Mouse (Mus musculus) olfactory bulb, adult 2 months (tissue): ENCODE measurements around the gene Cul5.

Experiments used
- CTCF ChIP-seq: fragments of 200-500 bp; IDR thresholded peaks from 2 replicates; pipeline ENCODE4 v1.5.1; 2012; ENCODE audit warnings: low read depth, mild to moderate bottlenecking, low read length, moderate library complexity; ENCODE audit not compliant: insufficient read depth
- POLR2A ChIP-seq: fragments of 200-500 bp; IDR thresholded peaks from 2 replicates; pipeline ENCODE4 v1.6.1; 2012; ENCODE audit warnings: mild to moderate bottlenecking, low read depth, low read length, moderate library complexity; ENCODE audit not compliant: insufficient read depth

DNA sequence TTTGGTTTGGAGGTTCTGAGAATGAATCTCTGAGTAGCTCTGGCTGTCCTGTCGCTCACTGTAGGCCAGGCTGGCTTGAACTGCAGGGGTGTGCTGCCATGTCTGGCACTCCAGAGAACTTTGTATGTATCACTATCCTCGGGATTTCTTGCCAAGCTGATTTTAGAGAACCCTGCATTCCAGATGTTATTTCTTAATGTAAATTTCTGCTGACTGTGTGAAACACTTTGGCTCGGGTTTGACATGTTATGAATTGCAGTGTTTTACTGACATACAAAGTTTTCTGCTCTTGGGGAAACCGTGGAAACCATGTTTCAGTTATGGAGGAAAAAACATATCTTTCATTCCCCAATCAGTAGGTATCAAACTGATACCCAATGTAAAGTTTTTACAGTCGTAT, 94.1 kb downstream of the Cul5 start:
- TF ChIP-seq CTCF (no peak), POLR2A (no peak)
